ENCODE assay signal across 7 mouse cellular contexts in genomic region chr16:15052924-15053793, GRCm38 (mm10).
A peak's percentile ranks its signal among the peaks of the same experiment; 100 is the strongest.
DNase-seq lines count a peak whose midpoint lies in the region; ATAC-seq and TF ChIP-seq lines count a peak whose summit lies in the region.

No protein-coding gene starts in this region.

- no peak overlapping the region for H3K4me3 ChIP-seq in brown adipose tissue, adult 24 weeks (ENCODE audit: insufficient read depth, low read depth, low read length)
- no peak overlapping the region for H3K4me3 ChIP-seq in forebrain, embryonic 12.5 days (replicated peaks)
- peak overlapping the region; percentile 12 to 34; a peak in 2 of 4 replicates for H3K4me3 ChIP-seq in heart, embryonic 14.5 days (ENCODE audit: control insufficient read depth in 1 of 2, insufficient read depth in 1 of 2, low read depth in 1 of 2, low read length in 2 of 2)
- H3K4me3 ChIP-seq in kidney, postnatal 0 days (replicated peaks; ENCODE audit: low read depth, low read length), result no peak overlapping the region
- no peak overlapping the region for H3K4me3 ChIP-seq in limb, embryonic 14.5 days (replicated peaks; ENCODE audit: low read length)
- H3K4me3 ChIP-seq in neural tube, embryonic 14.5 days (ENCODE audit: low read depth, low read length), result no peak overlapping the region

- no peaks in the 10 kb centered on the region for H3K27me3 ChIP-seq in forebrain, embryonic 12.5 days
- no peaks in the 10 kb centered on the region for H3K27me3 ChIP-seq in heart, embryonic 14.5 days (ENCODE audit: control insufficient read depth, insufficient read depth, low read length)
- H3K27me3 ChIP-seq in kidney, postnatal 0 days (ENCODE audit: insufficient read depth, low read length), result no peaks in the 10 kb centered on the region
- H3K27me3 ChIP-seq in limb, embryonic 14.5 days (ENCODE audit: control insufficient read depth, insufficient read depth, low read length), result no peaks in the 10 kb centered on the region
- no peaks in the 10 kb centered on the region for H3K27me3 ChIP-seq in neural tube, embryonic 14.5 days (ENCODE audit: control insufficient read depth, insufficient read depth, low read length)

- H3K4me1 ChIP-seq in brown adipose tissue, adult 24 weeks (ENCODE audit: control insufficient read depth, insufficient read depth, insufficient read length, low read length), result peaks cover 6% of the 10 kb centered on the region
- peaks cover 18% of the 10 kb centered on the region for H3K4me1 ChIP-seq in forebrain, embryonic 12.5 days
- peaks cover 19 to 24% of the 10 kb centered on the region in 2 experiments for H3K4me1 ChIP-seq in heart, embryonic 14.5 days (ENCODE audit: control insufficient read depth in 2 of 2, insufficient read depth in 2 of 2, low read length in 2 of 2)
- peaks cover 10% of the 10 kb centered on the region; the same call in 1 of the 2 replicates for H3K4me1 ChIP-seq in kidney, postnatal 0 days (replicated peaks; ENCODE audit: insufficient read depth, low read length)
- peaks cover 49% of the 10 kb centered on the region for H3K4me1 ChIP-seq in limb, embryonic 14.5 days (ENCODE audit: control insufficient read depth, insufficient read depth, low read length)
- peaks cover 6% of the 10 kb centered on the region for H3K4me1 ChIP-seq in neural tube, embryonic 14.5 days (ENCODE audit: control insufficient read depth, insufficient read depth, low read length)

- 3% methylated on average over 16 of the region's 16 CpGs for WGBS in forebrain, embryonic 12.5 days
- WGBS in heart, embryonic 14.5 days, result 4% methylated on average over 16 of the region's 16 CpGs
- 7% methylated on average over 16 of the region's 16 CpGs for WGBS in kidney, postnatal 0 days
- 2% methylated on average over 16 of the region's 16 CpGs for WGBS in limb, embryonic 14.5 days
- 1% methylated on average over 16 of the region's 16 CpGs for WGBS in neural tube, embryonic 14.5 days

- no peak for TF ChIP-seq POLR2A in limb, embryonic 14.5 days (IDR thresholded peaks at IDR 0.05; ENCODE audit: borderline replicate concordance, extremely low read depth, insufficient read depth, insufficient read length)

- DNase-seq in kidney, postnatal 0 days (ENCODE audit: low spot score), result peak; percentile 79
- peak; percentile 93 for DNase-seq in limb, embryonic 14.5 days (ENCODE audit: low spot score)
- peak; percentile 2 to 63 for DNase-seq in urinary bladder, postnatal 36 days (ENCODE audit: low spot score in 2 of 2)

- H3K36me3 ChIP-seq in forebrain, embryonic 12.5 days (replicated peaks), result no peaks in the 10 kb centered on the region
- H3K36me3 ChIP-seq in heart, embryonic 14.5 days (ENCODE audit: control insufficient read depth, insufficient read depth, low read length), result no peaks in the 10 kb centered on the region
- H3K36me3 ChIP-seq in kidney, postnatal 0 days (ENCODE audit: insufficient read depth, low read length), result no peaks in the 10 kb centered on the region
- no peaks in the 10 kb centered on the region for H3K36me3 ChIP-seq in limb, embryonic 14.5 days (ENCODE audit: control insufficient read depth, insufficient read depth, low read length)
- H3K36me3 ChIP-seq in neural tube, embryonic 14.5 days (ENCODE audit: control insufficient read depth, insufficient read depth, low read length), result no peaks in the 10 kb centered on the region

- H3K9ac ChIP-seq in forebrain, embryonic 12.5 days, result no peak overlapping the region
- peak overlapping the region; percentile 31; the same call in 1 of the 2 replicates for H3K9ac ChIP-seq in heart, embryonic 14.5 days (ENCODE audit: low read length)
- H3K9ac ChIP-seq in kidney, postnatal 0 days (ENCODE audit: low read depth, low read length), result no peak overlapping the region
- no peak overlapping the region for H3K9ac ChIP-seq in limb, embryonic 14.5 days (ENCODE audit: low read depth, low read length, severe bottlenecking)
- no peak overlapping the region for H3K9ac ChIP-seq in neural tube, embryonic 14.5 days (replicated peaks; ENCODE audit: low read depth, low read length)

- no peaks in the 10 kb centered on the region for H3K9me3 ChIP-seq in forebrain, embryonic 12.5 days
- H3K9me3 ChIP-seq in heart, embryonic 14.5 days (ENCODE audit: control insufficient read depth, low read length), result no peaks in the 10 kb centered on the region
- H3K9me3 ChIP-seq in kidney, postnatal 0 days (replicated peaks; ENCODE audit: low read length), result no peaks in the 10 kb centered on the region
- H3K9me3 ChIP-seq in limb, embryonic 14.5 days (ENCODE audit: control insufficient read depth, low read length), result no peaks in the 10 kb centered on the region
- no peaks in the 10 kb centered on the region for H3K9me3 ChIP-seq in neural tube, embryonic 14.5 days (ENCODE audit: control insufficient read depth, low read length)

- ATAC-seq in forebrain, embryonic 12.5 days (ENCODE audit: low FRiP score), result peak; percentile 79
- ATAC-seq in heart, embryonic 14.5 days (ENCODE audit: insufficient number of reproducible peaks, insufficient read depth, low FRiP score, low read depth), result peak; percentile 84
- peak; percentile 87 for ATAC-seq in kidney, postnatal 0 days (replicated peaks; ENCODE audit: low FRiP score, low read depth)
- ATAC-seq in limb, embryonic 14.5 days (ENCODE audit: low FRiP score, low read depth), result peak; percentile 92
- peak; percentile 54 for ATAC-seq in neural tube, embryonic 14.5 days (ENCODE audit: low read depth)

- H3K4me2 ChIP-seq in forebrain, embryonic 12.5 days, result peak overlapping the region; percentile 40
- H3K4me2 ChIP-seq in heart, embryonic 14.5 days (ENCODE audit: low read length), result peak overlapping the region; percentile 59
- peak overlapping the region; percentile 42 for H3K4me2 ChIP-seq in kidney, postnatal 0 days (ENCODE audit: low read length)
- H3K4me2 ChIP-seq in limb, embryonic 14.5 days (replicated peaks; ENCODE audit: low read depth, low read length, severe bottlenecking), result peak overlapping the region; percentile 30
- H3K4me2 ChIP-seq in neural tube, embryonic 14.5 days (ENCODE audit: low read depth, low read length), result peak overlapping the region; percentile 26

- no peak for TF ChIP-seq CTCF in kidney, postnatal 0 days (IDR thresholded peaks at IDR 0.05; ENCODE audit: low read depth)

- peak overlapping the region; percentile 65; the same call in 1 of the 2 replicates for H3K27ac ChIP-seq in brown adipose tissue, adult 24 weeks (replicated peaks; ENCODE audit: low read depth, low read length)
- 0 out of 2 replicates have a peak overlapping the region, but pooled peaks have one; percentile 8 for H3K27ac ChIP-seq in forebrain, embryonic 12.5 days
- peak overlapping the region; percentile 72 to 80 for H3K27ac ChIP-seq in heart, embryonic 14.5 days (replicated peaks in 1 of 2; ENCODE audit: control insufficient read depth in 1 of 2, insufficient read depth in 1 of 2, low read depth in 2 of 2, low read length in 2 of 2)
- H3K27ac ChIP-seq in kidney, postnatal 0 days, result peak overlapping the region; percentile 44
- peak overlapping the region; percentile 82 for H3K27ac ChIP-seq in limb, embryonic 14.5 days (replicated peaks; ENCODE audit: low read depth, low read length)
- no peak overlapping the region for H3K27ac ChIP-seq in neural tube, embryonic 14.5 days (ENCODE audit: low read depth, low read length)

Comparison
In these comparisons a context has a peak if more than half of its experiments do, and no peak if none do; other contexts are left out.
1. H3K4me3 ChIP-seq: peak in heart, embryonic 14.5 days (2 of 2); none in brown adipose tissue, adult 24 weeks (single experiment), forebrain, embryonic 12.5 days (single experiment), kidney, postnatal 0 days (single experiment), limb, embryonic 14.5 days (single experiment) and neural tube, embryonic 14.5 days (single experiment).
2. DNase-seq: peak in every context shown above with its lines; median percentile 93 in limb, embryonic 14.5 days; 79 in kidney, postnatal 0 days; 32 in urinary bladder, postnatal 36 days.
3. Peak in every context shown above with its lines, with median percentiles within 50 percentile points of each other: ATAC-seq and H3K4me2 ChIP-seq.